Mouse (Mus musculus): ENCODE measurements around the gene Tex21.
"Not testable (repeated sequence)": the region's sequence is repeated elsewhere in the genome, so short reads cannot be mapped to it uniquely, and the experiment has no call there.

The Tex21 gene

GRCm38 (mm10) chr12:76195912-76196708 lies 50.4 kb downstream of the Tex21 start:
- DNase-seq (ENCODE audit: low spot score in 2 of 2): peak; percentile 33 to 45

GRCm38 (mm10) chr12:76194526-76194925 lies 52.0 kb downstream of the Tex21 start:
- DNase-seq (ENCODE audit: low spot score in 2 of 2): no peak

DNA sequence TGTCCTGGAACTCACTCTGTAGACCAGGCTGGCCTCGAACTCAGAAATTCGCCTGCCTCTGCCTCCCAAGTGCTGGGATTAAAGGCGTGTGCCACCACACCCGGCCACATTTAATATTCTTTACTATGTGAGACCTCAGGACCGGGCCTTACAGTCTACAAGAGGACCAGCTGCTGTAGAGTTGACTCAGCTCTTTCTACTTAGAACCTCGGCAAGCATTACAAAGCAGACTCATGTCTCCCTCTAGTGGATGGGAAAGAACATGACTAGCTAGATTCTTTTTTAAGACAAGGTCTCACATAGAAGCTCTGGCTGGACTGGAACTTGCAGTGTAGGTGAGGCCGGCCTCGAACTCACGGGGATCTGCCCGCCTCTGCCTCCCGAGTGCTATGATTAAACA lies 55.6 kb downstream of the Tex21 start:
- peak in 1 of 2 experiments; percentile 16 for DNase-seq (ENCODE audit: low spot score in 2 of 2)

- peak; percentile 39 to 55 for DNase-seq (ENCODE audit: low spot score in 2 of 2)
These were observed 58.7 kb downstream of the Tex21 start for GRCm38 (mm10) chr12:76187849-76188248.

DNA sequence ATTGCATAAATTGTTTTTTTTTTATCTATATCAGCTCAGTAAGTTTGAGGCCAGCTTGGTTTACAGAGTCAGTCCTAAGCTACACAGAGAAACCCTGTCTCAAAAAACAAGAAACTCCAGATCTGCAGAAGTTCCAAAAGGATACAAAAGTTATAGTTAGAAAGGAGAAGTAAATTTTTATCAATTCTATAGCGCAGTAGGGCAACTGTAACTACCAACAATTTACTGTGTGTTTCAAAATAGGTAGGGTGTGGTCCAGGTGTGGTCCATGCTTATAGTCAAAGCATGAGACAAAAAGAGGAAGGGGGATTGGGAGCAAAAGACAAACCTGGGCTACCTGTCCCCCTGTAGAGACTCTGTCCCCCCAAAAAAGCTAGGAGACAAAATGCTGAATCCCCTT lies 60.1 kb downstream of the Tex21 start:
- DNase-seq (ENCODE audit: low spot score in 2 of 2): no peak

- no peak for DNase-seq (ENCODE audit: low spot score in 2 of 2)
These were observed 61.3 kb downstream of the Tex21 start for GRCm38 (mm10) chr12:76185167-76185816.

DNA sequence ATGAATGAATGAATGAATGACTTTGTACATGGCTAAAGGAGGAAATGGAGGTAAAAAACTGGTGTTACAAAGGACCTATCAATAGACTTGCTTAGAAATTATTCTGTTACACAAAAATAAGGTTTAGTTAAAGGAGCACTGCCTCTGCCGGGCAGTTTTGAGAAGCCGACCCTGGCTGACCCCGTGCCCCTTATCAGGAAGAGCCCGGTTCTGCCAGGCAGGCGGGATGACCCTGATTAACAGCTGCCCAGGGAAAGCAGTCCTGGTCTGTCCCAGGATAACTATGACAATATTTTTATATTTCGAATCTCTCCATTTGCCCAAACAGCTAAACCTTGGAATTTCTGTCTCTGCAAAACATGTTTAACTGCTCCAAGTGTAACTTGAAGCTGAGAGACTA lies 62.3 kb downstream of the Tex21 start:
- no peak for DNase-seq (ENCODE audit: low spot score in 2 of 2)

DNA sequence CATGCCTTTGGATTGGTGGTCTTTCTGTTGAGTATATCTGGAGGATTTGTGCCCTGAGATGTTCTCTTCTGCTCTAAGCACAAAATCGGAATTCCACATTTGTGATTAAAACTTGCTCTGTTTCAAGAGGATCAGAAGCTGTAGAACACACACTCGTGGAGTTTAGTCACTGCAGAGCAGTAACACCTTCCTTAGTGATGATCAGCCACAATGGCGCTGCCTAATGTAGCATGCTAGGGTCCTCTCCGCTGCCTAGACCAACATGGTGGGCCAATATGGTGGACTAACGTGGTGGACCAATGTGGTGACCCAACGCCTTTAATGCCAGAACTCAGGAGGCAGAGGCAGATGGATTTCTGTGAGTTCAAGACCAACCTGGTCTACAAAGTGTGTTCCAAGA lies 63.7 kb downstream of the Tex21 start:
- no peak for DNase-seq (ENCODE audit: low spot score in 2 of 2)

GRCm38 (mm10) chr12:76181471-76181870 lies 65.1 kb downstream of the Tex21 start:
- DNase-seq (ENCODE audit: low spot score in 2 of 2): no peak

DNA sequence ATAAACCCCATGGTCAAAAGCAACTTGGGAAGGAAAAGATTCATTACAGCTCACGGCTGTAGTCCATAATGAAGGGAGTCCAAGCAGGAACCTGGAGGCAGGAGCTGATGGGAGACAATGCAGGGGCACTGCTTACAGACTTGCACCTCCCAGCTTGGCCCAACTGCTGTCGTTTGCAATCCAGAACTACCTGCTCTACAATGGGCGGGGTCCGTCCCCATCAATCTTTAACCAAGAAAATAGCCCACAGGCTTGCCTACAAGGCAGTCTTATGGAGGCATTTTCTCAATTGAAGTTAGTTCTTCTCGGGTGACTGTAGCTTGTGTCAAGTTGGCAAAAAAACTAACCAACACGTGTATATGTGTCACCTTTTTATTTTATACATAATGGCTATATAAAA lies 66.1 kb downstream of the Tex21 start:
- no peak for DNase-seq (ENCODE audit: low spot score in 2 of 2)

DNA sequence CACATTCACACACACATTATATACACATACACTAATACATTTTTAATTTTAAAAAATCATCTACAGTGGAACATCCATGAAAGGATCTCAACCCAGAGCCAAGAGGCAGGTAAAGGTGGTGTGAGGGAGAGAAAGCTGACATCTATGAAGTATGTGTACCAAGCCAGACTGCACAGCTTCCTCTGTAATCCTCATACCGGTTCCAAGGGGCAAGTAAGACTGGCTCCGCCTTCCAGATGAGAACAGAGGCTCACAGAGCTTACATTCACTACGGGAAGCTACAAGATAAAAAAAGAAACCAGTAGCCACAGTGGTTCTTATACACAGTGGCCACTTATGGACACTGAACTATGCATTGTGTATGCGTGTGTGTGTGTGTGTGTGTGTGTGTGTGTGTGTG lies 67.0 kb downstream of the Tex21 start:
- no peak for DNase-seq (ENCODE audit: low spot score in 2 of 2)

GRCm38 (mm10) chr12:76179051-76179450 lies 67.5 kb downstream of the Tex21 start:
- DNase-seq (ENCODE audit: low spot score in 2 of 2): no peak

- DNase-seq (ENCODE audit: low spot score in 2 of 2): peak; percentile 59 to 60
These were observed 68.6 kb downstream of the Tex21 start for GRCm38 (mm10) chr12:76177864-76178518.

DNA sequence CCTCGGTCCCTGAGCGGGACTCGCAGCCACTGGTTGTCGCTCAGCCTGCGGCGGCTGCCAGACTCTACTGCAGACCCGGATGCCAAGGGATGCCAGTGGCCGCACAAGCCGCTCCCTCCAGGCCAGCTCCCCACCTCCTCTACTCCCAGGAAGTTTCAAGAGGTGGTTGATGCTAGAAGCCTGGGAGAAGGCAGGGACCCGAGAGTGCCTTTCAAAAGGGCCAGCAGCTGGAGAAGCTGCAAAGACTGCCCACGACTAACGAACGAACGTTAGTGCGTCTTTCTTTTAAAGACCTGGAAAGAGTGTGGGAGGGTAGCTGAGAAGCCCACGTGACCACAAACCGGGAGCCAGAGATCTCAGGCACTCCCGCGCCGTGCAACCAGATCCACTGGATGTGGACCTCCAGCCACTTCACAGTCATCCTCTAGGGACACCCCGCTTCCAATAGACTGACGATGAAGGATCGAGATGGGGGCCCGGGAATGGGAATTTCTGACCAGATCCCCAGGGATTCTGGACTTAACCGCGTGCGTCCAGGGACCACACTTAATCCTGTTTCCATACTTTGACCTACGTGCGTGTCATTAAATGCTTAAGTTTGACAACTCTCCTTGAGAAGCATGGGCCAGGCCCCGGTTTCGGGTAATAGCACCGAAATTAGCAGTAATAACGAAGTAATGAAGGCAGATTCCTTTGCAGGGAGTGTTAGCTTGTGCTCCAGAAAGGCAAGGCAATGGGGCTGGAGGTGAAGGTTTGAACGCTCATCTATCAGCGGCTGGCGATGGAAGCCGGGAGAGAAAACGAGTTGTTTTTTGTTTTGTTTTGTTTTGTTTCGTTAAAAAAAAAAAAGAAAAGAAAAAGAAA lies 69.3 kb downstream of the Tex21 start, which contains the start of gene Esr2:
Esr2 (minus strand) TSS at position 260 of the 864 bp plus-strand sequence.
- peak in 1 of 2 experiments; percentile 13 for DNase-seq (ENCODE audit: low spot score in 2 of 2)

DNA sequence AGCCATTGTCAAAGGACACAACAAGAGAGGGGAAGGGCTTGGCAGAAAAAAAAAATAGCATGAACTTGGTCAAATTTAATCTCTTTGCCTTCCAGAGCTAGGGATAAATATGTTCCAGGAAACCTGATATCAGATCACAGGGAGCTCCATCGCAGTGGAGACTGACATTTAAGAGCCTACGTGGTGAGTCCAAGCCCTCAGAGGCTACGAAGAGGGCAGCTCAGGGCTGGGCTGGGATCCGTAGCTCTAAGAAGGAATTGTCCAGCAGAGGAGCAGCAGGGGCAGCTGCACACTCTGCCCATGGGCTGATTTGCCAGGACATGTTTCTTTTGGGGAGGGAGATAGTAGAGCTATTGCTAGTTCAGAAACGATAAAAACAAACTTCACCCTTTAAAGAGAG lies 80.9 kb downstream of the Tex21 start:
- DNase-seq (ENCODE audit: low spot score in 2 of 2): no peak

DNA sequence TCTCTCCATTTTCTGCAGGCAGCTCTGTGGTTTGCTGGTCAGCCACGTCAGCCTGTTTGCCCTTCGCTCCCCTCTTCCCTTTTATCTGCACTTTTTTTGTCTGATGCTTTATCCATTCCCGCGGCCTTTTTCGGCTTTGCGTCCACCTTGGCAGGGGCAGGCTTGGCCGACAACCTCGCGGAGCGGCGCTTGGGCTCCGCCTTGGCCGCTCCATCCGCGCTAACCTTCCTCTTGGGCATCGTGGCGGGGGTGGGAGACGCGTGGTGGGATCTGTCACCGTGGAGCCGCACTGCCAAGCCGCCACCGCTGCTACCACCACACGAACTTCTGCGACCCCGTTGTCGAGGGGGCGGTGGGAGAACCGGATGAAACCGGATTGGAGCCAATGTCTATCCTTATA lies 94.2 kb downstream of the Tex21 start:
- DNase-seq (ENCODE audit: low spot score in 2 of 2): not testable (repeated sequence)

All from frontal cortex, postnatal 36 days (tissue).